17 mouse cellular contexts compared by ENCODE assay signal in the genomic region with DNA sequence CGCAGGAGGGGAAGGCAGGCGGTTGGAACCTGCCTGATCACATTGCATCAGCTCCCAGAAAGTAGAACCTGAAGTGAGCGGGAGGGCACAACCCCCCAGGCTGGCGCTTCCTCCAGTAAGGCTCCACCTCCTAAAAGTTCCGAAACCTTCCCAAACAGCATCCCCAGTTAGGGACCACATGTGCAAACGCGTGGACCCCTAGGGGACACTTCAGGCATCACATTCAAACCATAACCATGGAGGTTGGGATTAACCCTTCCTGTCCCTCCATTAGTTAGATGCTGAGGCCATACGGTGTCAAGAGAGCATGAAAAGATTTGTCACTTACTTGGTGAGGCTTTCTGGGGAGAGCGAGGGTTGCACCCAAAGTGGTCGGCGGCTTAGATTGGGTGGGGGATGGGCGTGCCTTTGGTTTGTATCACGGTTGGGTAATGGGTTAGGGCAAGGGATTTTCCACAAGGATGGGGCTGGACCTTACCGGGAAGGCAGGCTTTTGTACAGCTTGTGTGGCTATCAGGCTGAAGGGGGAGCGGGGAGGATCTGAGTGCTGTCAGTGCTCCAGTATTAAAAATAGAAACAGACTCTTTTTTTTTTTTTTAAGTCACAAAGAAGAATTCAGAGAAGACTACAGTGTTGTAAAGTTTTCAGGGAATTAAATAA. TPM values are rescaled to one million over a fixed set of nuclear protein-coding genes. Genes with fewer than 3 reads are reported as not detected.
DNase-seq lines count a peak whose midpoint lies in the region; ATAC-seq and TF ChIP-seq lines count a peak whose summit lies in the region.
"Had no signal": no experiment of that assay in that cellular context is flagged by ENCODE, and none has a peak within 500 bp of the region (broad histone marks: within the 10 kb centered on the region; RNA-seq: fewer than 3 reads in every experiment).

No protein-coding gene starts in this region.

- intact Hi-C loops in heart, postnatal 14 days (cut with DNase I), result no loop called here

- H3K9ac ChIP-seq in heart, embryonic 14.5 days (ENCODE audit: low read length), result no peak overlapping the region
- no peak overlapping the region for H3K9ac ChIP-seq in lung, embryonic 15.5 days
- no peak overlapping the region for H3K9ac ChIP-seq in ES-E14 (ENCODE audit: insufficient read depth, low read depth, low read length, poor library complexity, severe bottlenecking)

- no peak for DNase-seq in heart, postnatal 14 days
- DNase-seq in lung, adult 2 months, result no peak
- no peak for DNase-seq in ES-E14 (ENCODE audit: low read depth, low spot score)
- DNase-seq in heart, postnatal 4 days, result peak; percentile 25
- DNase-seq in frontal cortex, postnatal 36 days (ENCODE audit: low spot score in 2 of 2), result no peak
- DNase-seq: adrenal gland, adult 8-10 months; cerebellum, adult 11 months; cerebellum, postnatal 14 days; gastrocnemius, postnatal 25 days; kidney, postnatal 25 days; layer of hippocampus, adult 9-11 months; right cerebral cortex, adult 18-20 months; thymus, adult 2 months had no signal

- no peaks in the 10 kb centered on the region for H3K36me3 ChIP-seq in heart, embryonic 14.5 days (ENCODE audit: control insufficient read depth, insufficient read depth, low read length)
- peaks cover 4% of the 10 kb centered on the region for H3K36me3 ChIP-seq in lung, embryonic 15.5 days
- 0 out of 2 replicates have a peak, but pooled peaks cover 2% of the 10 kb centered on the region for H3K36me3 ChIP-seq in ES-E14 (ENCODE audit: control insufficient read depth, insufficient read depth, low read length, poor library complexity, severe bottlenecking)

- TF ChIP-seq CTCF in lung, adult 2 months (IDR thresholded peaks at IDR 0.05; ENCODE audit: insufficient read depth, low read length), result no peak

- peaks cover 6 to 7% of the 10 kb centered on the region in 2 experiments; a peak in 3 of 4 replicates for H3K4me1 ChIP-seq in heart, embryonic 14.5 days (ENCODE audit: control insufficient read depth in 2 of 2, insufficient read depth in 2 of 2, low read length in 2 of 2)
- no peaks in the 10 kb centered on the region for H3K4me1 ChIP-seq in lung, embryonic 15.5 days
- no peaks in the 10 kb centered on the region for H3K4me1 ChIP-seq in lung, adult 2 months (ENCODE audit: control insufficient read depth, insufficient read depth, low read length)
- peaks cover 5 to 9% of the 10 kb centered on the region in 2 experiments; a peak in 3 of 4 replicates for H3K4me1 ChIP-seq in ES-E14 (ENCODE audit: control insufficient read depth in 2 of 2, insufficient read depth in 2 of 2, low read length in 2 of 2, poor library complexity in 1 of 2)

- peaks cover 19% of the 10 kb centered on the region for H3K9me3 ChIP-seq in heart, embryonic 14.5 days (ENCODE audit: control insufficient read depth, low read length)
- H3K9me3 ChIP-seq in lung, embryonic 15.5 days, result peaks cover 3% of the 10 kb centered on the region; the same call in 1 of the 2 replicates
- no peaks in the 10 kb centered on the region; the same call in 1 of the 2 replicates for H3K9me3 ChIP-seq in ES-E14 (ENCODE audit: control insufficient read depth, insufficient read depth, low read depth, low read length)

- H3K27me3 ChIP-seq in heart, embryonic 14.5 days (ENCODE audit: control insufficient read depth, insufficient read depth, low read length), result no peaks in the 10 kb centered on the region
- no peaks in the 10 kb centered on the region for H3K27me3 ChIP-seq in lung, embryonic 15.5 days

- in situ Hi-C loops in ES-E14 (cut with MboI; ENCODE audit: low sequenced_read_pairs in 2 of 2, unreplicated experiment in 2 of 2), result no loop called here

- 60% methylated on average over 15 of the region's 15 CpGs for WGBS in heart, embryonic 14.5 days
- WGBS in lung, embryonic 15.5 days, result 72% methylated on average over 15 of the region's 15 CpGs
- 69% methylated on average over 15 of the region's 15 CpGs for WGBS in lung, adult 2 months

- no peak for TF ChIP-seq POLR2A in lung, adult 2 months (IDR thresholded peaks at IDR 0.05; ENCODE audit: borderline replicate concordance, extremely low read depth, low read depth, low read length)

- peak overlapping the region; percentile 23; the same call in 1 of the 2 replicates for H3K4me2 ChIP-seq in heart, embryonic 14.5 days (ENCODE audit: low read length)
- no peak overlapping the region for H3K4me2 ChIP-seq in lung, embryonic 15.5 days

- no peak for ATAC-seq in heart, embryonic 14.5 days (ENCODE audit: insufficient number of reproducible peaks, insufficient read depth, low FRiP score, low read depth)
- ATAC-seq in lung, embryonic 15.5 days (ENCODE audit: borderline replicate concordance, extremely low read depth, low FRiP score, low TSS enrichment), result no peak; the same call in 1 of the 2 replicates

- H3K27ac ChIP-seq in heart, embryonic 14.5 days (replicated peaks in 1 of 2; ENCODE audit: control insufficient read depth in 1 of 2, insufficient read depth in 1 of 2, low read depth in 2 of 2, low read length in 2 of 2), result peak overlapping the region in 1 of 2 experiments; percentile 14; a peak in 1 of 4 replicates
- H3K27ac ChIP-seq in lung, embryonic 15.5 days, result 0 out of 2 replicates have a peak overlapping the region, but pooled peaks have one; percentile 1
- H3K27ac ChIP-seq in ES-E14 (ENCODE audit: insufficient read depth, low read depth, low read length, poor library complexity, severe bottlenecking), result no peak overlapping the region

- no peak overlapping the region for H3K4me3 ChIP-seq in heart, embryonic 14.5 days (ENCODE audit: control insufficient read depth in 1 of 2, insufficient read depth in 1 of 2, low read depth in 1 of 2, low read length in 2 of 2)
- no peak overlapping the region for H3K4me3 ChIP-seq in lung, embryonic 15.5 days
- no peak overlapping the region for H3K4me3 ChIP-seq in lung, adult 2 months (replicated peaks; ENCODE audit: extremely low read depth, low read depth, low read length)
- H3K4me3 ChIP-seq in ES-E14 (ENCODE audit: insufficient read depth in 1 of 2, low read depth in 1 of 2, low read length in 2 of 2, poor library complexity in 1 of 2, severe bottlenecking in 1 of 2), result peak overlapping the region; percentile 3 to 18; a peak in 3 of 4 replicates

TF ChIP-seq in ES-E14, 5 proteins besides CTCF, POLR2A, EP300 and RAD21:
- TF ChIP-seq CHD2 (IDR thresholded peaks at IDR 0.05; ENCODE audit: low read depth, low read length) (no peak), HCFC1 (IDR thresholded peaks at IDR 0.05; ENCODE audit: borderline replicate concordance, insufficient read depth, low read length) (0 out of 2 replicates have a peak, but pooled peaks have one; percentile 22), MAFK (IDR thresholded peaks at IDR 0.05; ENCODE audit: insufficient read depth, low read depth, low read length) (no peak)

RNA-seq across cellular contexts. Expression of gene 1500009L16Rik, which starts 16.5 kb away (rescaled TPM):
- 13.9 and 20.3 TPM in 2 replicates for polyA plus RNA-seq in heart, embryonic 14.5 days (2014; fragmentation: Nextera tagmentation; extraction: Ambion mirVana)
- total RNA-seq in heart, postnatal 14 days (2021), result 1 to 10 TPM; 4.5 to 6.9 TPM
- polyA plus RNA-seq in lung, embryonic 15.5 days (2015; fragmentation: Nextera tagmentation; extraction: Ambion mirVana), result 43.4 and 44.0 TPM in 2 replicates
- 2.0 and 2.2 TPM in 2 replicates for polyA plus RNA-seq in lung, adult 2 months (2012; rRNA removed)
- 35.3 and 55.6 TPM in 2 replicates for total RNA-seq in ES-E14 (2012; rRNA removed)
- 10 to 100 TPM; 18.4 to 19.2 TPM for total RNA-seq in heart, postnatal 4 days (2021)
- total RNA-seq: megakaryocyte-erythroid progenitor cell, adult 5-6 weeks; MEL had no signal

Comparison
In these comparisons a context has a peak if more than half of its experiments do, and no peak if none do; other contexts are left out.
1. H3K4me3 ChIP-seq: peak in ES-E14 (2 of 2); none in heart, embryonic 14.5 days (0 of 2), lung, embryonic 15.5 days (single experiment) and lung, adult 2 months (single experiment).